Mouse (Mus musculus) testis, adult 2 months (tissue): Measurements from ENCODE around the gene Cdk2.

Experiments
- CTCF ChIP-seq: fragments of 200-500 bp; IDR thresholded peaks from 2 replicates; pipeline ENCODE4 v1.5.1; 2012; ENCODE audit warnings: low read depth, mild to moderate bottlenecking, inconsistent platforms, low read length, moderate library complexity; ENCODE audit not compliant: control insufficient read depth, insufficient read depth, insufficient replicate concordance
- POLR2A ChIP-seq: fragments of 200-500 bp; IDR thresholded peaks from 2 replicates; pipeline ENCODE4 v1.6.1; 2012; ENCODE audit warnings: low read depth, mild to moderate bottlenecking, inconsistent platforms, low read length, moderate library complexity; ENCODE audit not compliant: control insufficient read depth

GRCm38 (mm10) chr10:128731992-128732391 lies 27.2 kb upstream of the Cdk2 start:
- TF ChIP-seq POLR2A (no peak), CTCF (no peak)
